In genomic region chrX:72918682-72919059, GRCm38 (mm10) we compare ENCODE assay signal across 8 mouse cellular contexts. TPM values are rescaled to one million over a fixed set of nuclear protein-coding genes. Genes with fewer than 3 reads are reported as not detected.
DNase-seq lines count a peak whose midpoint lies in the region; ATAC-seq and TF ChIP-seq lines count a peak whose summit lies in the region.

No protein-coding gene starts in this region.

- dilution Hi-C loops in CH12.LX (cut with MboI; ENCODE audit: extremely low pct_ligation_motif_present, extremely low pct_unique_long_range_greater_than_20kb, low sequenced_read_pairs): no loop called here

- TF ChIP-seq EP300 in CH12.LX (IDR thresholded peaks at IDR 0.05; ENCODE audit: low read length): no peak
- TF ChIP-seq EP300 in liver, embryonic 14.5 days (IDR thresholded peaks at IDR 0.05; ENCODE audit: low read depth): no peak

- no peak for DNase-seq in heart, postnatal 14 days
- DNase-seq in CH12.LX (ENCODE audit: extremely low read depth): no peak
- DNase-seq in liver, embryonic 14.5 days (ENCODE audit: low read depth in 3 of 3, low spot score in 3 of 3): no peak
- DNase-seq in frontal cortex, postnatal 25 days (ENCODE audit: low spot score in 2 of 2): no peak
- no peak for DNase-seq in urinary bladder, postnatal 36 days (ENCODE audit: low spot score in 2 of 2)

- no peak for TF ChIP-seq POLR2A in CH12.LX (IDR thresholded peaks at IDR 0.05; ENCODE audit: low read depth, low read length)

- in situ Hi-C loops in CH12.LX (cut with MboI; ENCODE audit: low pct_ligation_motif_present, low pct_unique_long_range_greater_than_20kb, low sequenced_read_pairs): no loop called here

- H3K36me3 ChIP-seq in heart, embryonic 11.5 days (ENCODE audit: control insufficient read depth, insufficient read depth, low read length): no peaks in the 10 kb centered on the region; the same call in 1 of the 2 replicates
- H3K36me3 ChIP-seq in CH12.LX (replicated peaks in 1 of 2; ENCODE audit: control insufficient read depth in 1 of 2, insufficient read depth in 1 of 2, low read length in 1 of 2): peaks cover 2 to 7% of the 10 kb centered on the region in 2 experiments
- H3K36me3 ChIP-seq in forebrain, embryonic 12.5 days (replicated peaks): no peaks in the 10 kb centered on the region
- no peaks in the 10 kb centered on the region for H3K36me3 ChIP-seq in liver, embryonic 14.5 days (replicated peaks; ENCODE audit: control insufficient read depth, insufficient read depth, low read depth)

- no peaks in the 10 kb centered on the region for H3K4me1 ChIP-seq in heart, embryonic 11.5 days (ENCODE audit: control insufficient read depth, insufficient read depth, low read length)
- peaks cover 0 to 24% of the 10 kb centered on the region in 2 experiments; a peak in 2 of 4 replicates for H3K4me1 ChIP-seq in CH12.LX (ENCODE audit: control insufficient read depth in 1 of 2, insufficient read depth in 2 of 2)
- peaks cover 7% of the 10 kb centered on the region; the same call in 1 of the 2 replicates for H3K4me1 ChIP-seq in forebrain, embryonic 12.5 days
- H3K4me1 ChIP-seq in liver, embryonic 14.5 days (replicated peaks; ENCODE audit: control insufficient read depth in 2 of 2, insufficient read depth in 2 of 2, low read length in 1 of 2): 0 out of 4 replicates have a peak, but pooled peaks cover 0 to 2% of the 10 kb centered on the region in 2 experiments

- H3K9me3 ChIP-seq in heart, embryonic 11.5 days (replicated peaks; ENCODE audit: control insufficient read depth, low read length): no peaks in the 10 kb centered on the region
- H3K9me3 ChIP-seq in CH12.LX (replicated peaks; ENCODE audit: low read length): no peaks in the 10 kb centered on the region
- no peaks in the 10 kb centered on the region for H3K9me3 ChIP-seq in forebrain, embryonic 12.5 days
- no peaks in the 10 kb centered on the region for H3K9me3 ChIP-seq in liver, embryonic 14.5 days (ENCODE audit: control insufficient read depth, low read length)

- peak overlapping the region; percentile 54 for H3K27ac ChIP-seq in heart, embryonic 11.5 days (ENCODE audit: low read depth, low read length)
- no peak overlapping the region for H3K27ac ChIP-seq in CH12.LX (ENCODE audit: insufficient read depth, low read depth)
- peak overlapping the region; percentile 71; the same call in 1 of the 2 replicates for H3K27ac ChIP-seq in forebrain, embryonic 12.5 days
- H3K27ac ChIP-seq in liver, embryonic 14.5 days: peak overlapping the region; percentile 18; the same call in 1 of the 2 replicates

- TF ChIP-seq RAD21 in CH12.LX (IDR thresholded peaks at IDR 0.05; ENCODE audit: low read depth, low read length): no peak

- peak overlapping the region; percentile 67 for H3K4me2 ChIP-seq in heart, embryonic 11.5 days
- H3K4me2 ChIP-seq in CH12.LX (ENCODE audit: insufficient read depth, low read depth, poor library complexity, severe bottlenecking): peak overlapping the region; percentile 71
- H3K4me2 ChIP-seq in forebrain, embryonic 12.5 days: peak overlapping the region; percentile 57
- peak overlapping the region; percentile 77 for H3K4me2 ChIP-seq in liver, embryonic 14.5 days (ENCODE audit: low read depth)

- intact Hi-C loops in heart, postnatal 14 days (cut with DNase I): no loop called here

- no peak for ATAC-seq in heart, embryonic 11.5 days (replicated peaks; ENCODE audit: insufficient number of reproducible peaks, low FRiP score, low TSS enrichment)
- no peak for ATAC-seq in forebrain, embryonic 12.5 days (ENCODE audit: low FRiP score)
- ATAC-seq in liver, embryonic 14.5 days (ENCODE audit: insufficient read depth): peak; percentile 16; the same call in 1 of the 2 replicates
- no peak for ATAC-seq in frontal cortex, adult (ENCODE audit: low TSS enrichment)

- 13% methylated on average over 6 of the region's 6 CpGs for WGBS in heart, embryonic 11.5 days (ENCODE audit: insufficient replicate concordance)
- 23% methylated on average over 6 of the region's 6 CpGs for WGBS in forebrain, embryonic 12.5 days
- 12% methylated on average over 6 of the region's 6 CpGs for WGBS in liver, embryonic 14.5 days (ENCODE audit: insufficient replicate concordance)

- TF ChIP-seq CTCF in CH12.LX (conservative IDR thresholded peaks at IDR 0.05 in 1 of 2, IDR thresholded peaks at IDR 0.05 in 1 of 2; ENCODE audit: low read depth in 2 of 2, low read length in 2 of 2): no peak
- no peak for TF ChIP-seq CTCF in liver, embryonic 14.5 days (IDR thresholded peaks at IDR 0.05; ENCODE audit: low read depth)

- H3K9ac ChIP-seq in heart, embryonic 11.5 days (ENCODE audit: low read depth, low read length): peak overlapping the region; percentile 65
- H3K9ac ChIP-seq in CH12.LX (ENCODE audit: insufficient read depth, low read depth): peak overlapping the region; percentile 74
- peak overlapping the region; percentile 57 for H3K9ac ChIP-seq in forebrain, embryonic 12.5 days
- H3K9ac ChIP-seq in liver, embryonic 14.5 days (replicated peaks): peak overlapping the region; percentile 54

- peak overlapping the region; percentile 57 for H3K4me3 ChIP-seq in heart, embryonic 11.5 days (ENCODE audit: low read depth, low read length)
- peak overlapping the region; percentile 71 to 90 (median 73) for H3K4me3 ChIP-seq in CH12.LX (replicated peaks in 1 of 3; ENCODE audit: low read depth in 2 of 3, low read length in 2 of 3, poor library complexity in 1 of 3)
- H3K4me3 ChIP-seq in forebrain, embryonic 12.5 days (replicated peaks): peak overlapping the region; percentile 53
- peak overlapping the region; percentile 63 to 70 for H3K4me3 ChIP-seq in liver, embryonic 14.5 days (ENCODE audit: insufficient read depth in 1 of 2, low read depth in 2 of 2, low read length in 2 of 2)

- peaks cover 2% of the 10 kb centered on the region; the same call in 1 of the 2 replicates for H3K79me2 ChIP-seq in CH12.LX (replicated peaks; ENCODE audit: control insufficient read depth, extremely low read depth, insufficient read depth, poor library complexity, severe bottlenecking)

- no peaks in the 10 kb centered on the region for H3K27me3 ChIP-seq in heart, embryonic 11.5 days (ENCODE audit: control insufficient read depth, insufficient read depth, low read length)
- no peaks in the 10 kb centered on the region for H3K27me3 ChIP-seq in CH12.LX (replicated peaks)
- no peaks in the 10 kb centered on the region for H3K27me3 ChIP-seq in forebrain, embryonic 12.5 days
- no peaks in the 10 kb centered on the region for H3K27me3 ChIP-seq in liver, embryonic 14.5 days (ENCODE audit: control insufficient read depth, insufficient read depth, low read length)

TF ChIP-seq in CH12.LX, 34 proteins besides CTCF, POLR2A, EP300 and RAD21:
- TF ChIP-seq PAX5 (IDR thresholded peaks at IDR 0.05; ENCODE audit: low read length) (no peak), ZC3H11A (IDR thresholded peaks at IDR 0.05; ENCODE audit: low read depth, low read length) (no peak), MYC (IDR thresholded peaks at IDR 0.05; ENCODE audit: low read depth, low read length) (no peak), HCFC1 (IDR thresholded peaks at IDR 0.05; ENCODE audit: low read depth, low read length) (no peak), SIN3A (IDR thresholded peaks at IDR 0.05; ENCODE audit: low read length) (no peak), UBTF (IDR thresholded peaks at IDR 0.05; ENCODE audit: low read depth, low read length) (no peak), CHD2 (IDR thresholded peaks at IDR 0.05; ENCODE audit: low read length) (no peak), ZMIZ1 (IDR thresholded peaks at IDR 0.05; ENCODE audit: low read depth, low read length) (no peak), ZKSCAN1 (IDR thresholded peaks at IDR 0.05; ENCODE audit: borderline replicate concordance, low read depth, low read length) (no peak), MAX (IDR thresholded peaks at IDR 0.05; ENCODE audit: low read length) (no peak), RCOR1 (conservative IDR thresholded peaks at IDR 0.05; ENCODE audit: low read depth, low read length) (no peak), MEF2A (IDR thresholded peaks at IDR 0.05; ENCODE audit: borderline replicate concordance, low read depth, low read length) (no peak), USF1 (IDR thresholded peaks at IDR 0.05; ENCODE audit: low read depth, low read length) (no peak), POLR2AphosphoS2 (IDR thresholded peaks at IDR 0.05; ENCODE audit: low read depth, low read length) (no peak), JUN (IDR thresholded peaks at IDR 0.05; ENCODE audit: insufficient read depth, low read depth, low read length) (no peak), ETS1 (conservative IDR thresholded peaks at IDR 0.05; ENCODE audit: low read depth, low read length) (no peak), JUND (conservative IDR thresholded peaks at IDR 0.05; ENCODE audit: low read depth, low read length) (no peak)

RNA-seq across cellular contexts. Expression of gene Nsdhl, which starts 0.3 kb away (rescaled TPM):
- polyA plus RNA-seq in heart, embryonic 11.5 days (2014; fragmentation: Nextera tagmentation; extraction: Ambion mirVana): 20.8 and 22.1 TPM in 2 replicates
- 1 to 10 TPM; 5.5 to 7.9 TPM for total RNA-seq in heart, postnatal 14 days (2021)
- total RNA-seq in CH12.LX (2012; rRNA removed) (7.0 and 7.3 TPM in 2 replicates), CH12.LX (2014; rRNA removed) (12.9 and 17.8 TPM in 2 replicates)
- polyA plus RNA-seq in CH12.LX (2012; ENCODE audit: insufficient read length, low read depth): 20.0 and 20.5 TPM in 2 replicates
- polyA plus RNA-seq in forebrain, embryonic 12.5 days (2016; fragmentation: Nextera tagmentation; extraction: Ambion mirVana): 35.2 and 36.8 TPM in 2 replicates
- 22.8 and 24.7 TPM in 2 replicates for polyA plus RNA-seq in liver, embryonic 14.5 days (2012; rRNA removed)
- polyA plus RNA-seq in liver, embryonic 14.5 days (2014; fragmentation: Nextera tagmentation; extraction: Ambion mirVana): 23.5 and 26.4 TPM in 2 replicates

RNA-seq across cellular contexts. Expression of gene Cetn2, which starts 0.5 kb away (rescaled TPM):
- polyA plus RNA-seq in heart, embryonic 11.5 days (2014; fragmentation: Nextera tagmentation; extraction: Ambion mirVana): 69.8 and 72.3 TPM in 2 replicates
- 10 to 100 TPM; 26.4 to 33.1 TPM for total RNA-seq in heart, postnatal 14 days (2021)
- total RNA-seq in CH12.LX (2012; rRNA removed) (31.4 and 38.4 TPM in 2 replicates), CH12.LX (2014; rRNA removed) (65.3 and 78.6 TPM in 2 replicates)
- polyA plus RNA-seq in CH12.LX (2012; ENCODE audit: insufficient read length, low read depth): 52.1 and 55.9 TPM in 2 replicates
- 103 and 107 TPM in 2 replicates for polyA plus RNA-seq in forebrain, embryonic 12.5 days (2016; fragmentation: Nextera tagmentation; extraction: Ambion mirVana)
- polyA plus RNA-seq in liver, embryonic 14.5 days (2012; rRNA removed): 7.7 and 12.6 TPM in 2 replicates
- 34.7 and 36.9 TPM in 2 replicates for polyA plus RNA-seq in liver, embryonic 14.5 days (2014; fragmentation: Nextera tagmentation; extraction: Ambion mirVana)
